Mouse (Mus musculus) bone marrow, adult 2 months (tissue): ENCODE measurements around the gene Wdpcp.

ENCODE experiments used
- CTCF ChIP-seq: fragments of 200-500 bp; IDR thresholded peaks from 2 replicates; pipeline ENCODE4 v1.5.1; 2011; ENCODE audit warnings: low read length, control low read depth; ENCODE audit not compliant: control insufficient read depth, insufficient read depth
- POLR2A ChIP-seq: fragments of 200-500 bp; IDR thresholded peaks from 2 replicates; pipeline ENCODE4 v1.6.1; 2011; ENCODE audit warnings: low read depth, mild to moderate bottlenecking, control low read depth, low read length, borderline replicate concordance; ENCODE audit not compliant: control insufficient read depth

DNA sequence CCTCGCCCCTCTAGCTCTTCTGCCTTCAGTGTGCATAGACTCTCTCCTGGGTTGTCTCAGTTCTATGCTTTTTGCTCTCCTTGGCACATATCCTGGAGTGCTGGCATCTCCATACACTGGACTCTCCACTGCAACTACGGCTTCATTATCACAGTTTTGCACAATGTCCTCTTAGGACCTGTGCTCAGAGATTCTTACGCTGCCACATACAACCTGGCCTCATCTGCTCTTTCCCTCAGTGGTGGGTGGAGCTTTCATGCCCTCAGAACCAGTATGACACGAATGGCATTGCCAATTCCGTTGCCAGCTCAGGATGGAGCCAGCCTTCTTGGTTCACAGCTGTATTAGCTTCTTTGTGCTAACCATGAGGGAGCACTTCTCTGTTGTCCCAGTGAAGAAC, 29.3 kb upstream of the Wdpcp start:
- TF ChIP-seq CTCF (no peak), POLR2A (no peak)
